Mouse (Mus musculus): ENCODE data around the gene Tenm4. TPM values are rescaled to one million over a fixed set of nuclear protein-coding genes. Genes with fewer than 3 reads are reported as not detected.

The Tenm4 gene
- total and polyA plus RNA-seq, 3 experiments = 9.2 to 15.2 TPM; not detected in 1

DNA sequence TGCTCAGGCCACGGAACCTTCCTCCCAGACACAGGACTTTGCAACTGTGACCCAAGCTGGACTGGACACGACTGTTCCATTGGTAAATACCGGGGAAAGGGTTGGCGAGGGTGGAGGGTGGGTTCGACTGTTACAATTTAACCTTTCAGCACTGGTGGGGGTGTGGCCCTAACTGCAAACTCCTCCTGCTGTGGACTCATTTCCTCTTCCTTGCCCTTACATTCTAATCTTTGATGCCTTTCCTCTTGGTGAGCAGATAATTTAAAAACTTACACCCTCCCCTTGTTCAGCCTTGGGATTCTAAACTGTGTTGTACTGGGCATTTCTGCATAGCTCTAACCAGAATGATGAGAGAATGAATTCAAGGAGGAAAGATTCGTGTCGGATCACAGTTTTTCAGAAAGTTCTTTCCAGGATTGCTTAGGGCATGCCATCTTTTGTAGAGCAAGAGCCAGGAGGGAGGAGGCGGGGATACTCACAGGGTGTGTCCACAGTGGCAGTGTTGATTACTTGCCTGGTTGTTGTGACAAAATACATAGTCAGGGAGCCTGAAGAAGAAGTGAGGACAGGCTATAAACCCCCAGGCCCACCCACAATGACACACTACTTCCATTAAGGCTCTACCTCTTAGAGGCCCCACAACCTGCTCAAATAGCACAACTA lies 607.0 kb downstream of the Tenm4 start:
- TF ChIP-seq POLR2A (IDR thresholded peaks at IDR 0.05; ENCODE audit: control insufficient read depth in 1 of 2, insufficient read depth in 1 of 2, low read depth in 1 of 2, low read length in 2 of 2, poor library complexity in 1 of 2) (peak in 1 of 2 experiments; percentile 53; a peak in 2 of 4 replicates), TBP (IDR thresholded peaks at IDR 0.05; ENCODE audit: low read depth, low read length) (peak; percentile 35; the same call in 1 of the 2 replicates), ELF1 (IDR thresholded peaks at IDR 0.05; ENCODE audit: low read depth, low read length) (0 out of 2 replicates have a peak, but pooled peaks have one; percentile 22), ZMIZ1 (IDR thresholded peaks at IDR 0.05; ENCODE audit: low read depth, low read length) (no peak), MAX (IDR thresholded peaks at IDR 0.05; ENCODE audit: low read length) (peak; percentile 53; the same call in 1 of the 2 replicates), EP300 (IDR thresholded peaks at IDR 0.05; ENCODE audit: low read depth in 1 of 2, low read length in 2 of 2) (peak; percentile 37 to 52; a peak in 3 of 4 replicates), HCFC1 (IDR thresholded peaks at IDR 0.05; ENCODE audit: low read depth, low read length) (0 out of 2 replicates have a peak, but pooled peaks have one; percentile 49), ETS1 (IDR thresholded peaks at IDR 0.05; ENCODE audit: low read depth, low read length) (no peak), USF2 (IDR thresholded peaks at IDR 0.05; ENCODE audit: borderline replicate concordance in 1 of 2, insufficient read depth in 1 of 2, low read depth in 1 of 2, low read length in 2 of 2) (no peak), GATA1 (IDR thresholded peaks at IDR 0.05; ENCODE audit: low read depth, low read length) (peak; percentile 76), MYC (IDR thresholded peaks at IDR 0.05; ENCODE audit: low read depth, low read length) (peak; percentile 37; the same call in 1 of the 2 replicates), SIN3A (IDR thresholded peaks at IDR 0.05; ENCODE audit: low read length) (peak; percentile 78), USF1 (IDR thresholded peaks at IDR 0.05; ENCODE audit: low read depth, low read length) (no peak)
- peaks cover 0 to 38% of the 10 kb centered on the region in 2 experiments; a peak in 2 of 4 replicates for H3K36me3 ChIP-seq (ENCODE audit: control insufficient read depth in 1 of 2, insufficient read depth in 2 of 2, low read length in 2 of 2)
- H3K79me2 ChIP-seq (ENCODE audit: control insufficient read depth, insufficient read depth, low read length, poor library complexity) = no peaks in the 10 kb centered on the region
- no peaks in the 10 kb centered on the region for H3K9me3 ChIP-seq (replicated peaks; ENCODE audit: insufficient read depth, low read length)
- H3K4me3 ChIP-seq (ENCODE audit: control insufficient read depth in 1 of 2, insufficient read depth in 1 of 2, low read depth in 2 of 2, low read length in 2 of 2) = peak overlapping the region; percentile 30 to 40; a peak in 3 of 4 replicates
- no peaks in the 10 kb centered on the region for H3K27me3 ChIP-seq (ENCODE audit: control insufficient read depth in 1 of 2, insufficient read depth in 2 of 2, low read length in 2 of 2)
- peak overlapping the region; percentile 42 for H3K9ac ChIP-seq (ENCODE audit: control insufficient read depth, low read depth, low read length, poor library complexity, severe bottlenecking)
- DNase-seq (ENCODE audit: low read depth, low spot score) = peak; percentile 92
- H3K4me1 ChIP-seq (ENCODE audit: control insufficient read depth in 1 of 2, insufficient read depth in 2 of 2, low read length in 2 of 2) = peaks cover 27 to 53% of the 10 kb centered on the region in 2 experiments
- H3K27ac ChIP-seq (ENCODE audit: control insufficient read depth, low read depth, low read length) = peak overlapping the region; percentile 94

GRCm38 (mm10) chr7:96778601-96778969 lies 607.5 kb downstream of the Tenm4 start:
- Histone ChIP-seq H3K36me3 (ENCODE audit: control insufficient read depth in 1 of 2, insufficient read depth in 2 of 2, low read length in 2 of 2) (peaks cover 0 to 38% of the 10 kb centered on the region in 2 experiments; a peak in 2 of 4 replicates), H3K27ac (ENCODE audit: control insufficient read depth, low read depth, low read length) (peak overlapping the region; percentile 94), H3K9ac (ENCODE audit: control insufficient read depth, low read depth, low read length, poor library complexity, severe bottlenecking) (peak overlapping the region; percentile 15; the same call in 1 of the 2 replicates), H3K4me1 (ENCODE audit: control insufficient read depth in 1 of 2, insufficient read depth in 2 of 2, low read length in 2 of 2) (peaks cover 23 to 52% of the 10 kb centered on the region in 2 experiments), H3K27me3 (ENCODE audit: control insufficient read depth in 1 of 2, insufficient read depth in 2 of 2, low read length in 2 of 2) (no peaks in the 10 kb centered on the region), H3K4me3 (ENCODE audit: control insufficient read depth in 1 of 2, insufficient read depth in 1 of 2, low read depth in 2 of 2, low read length in 2 of 2) (peak overlapping the region; percentile 8 to 24; a peak in 3 of 4 replicates), H3K79me2 (ENCODE audit: control insufficient read depth, insufficient read depth, low read length, poor library complexity) (no peaks in the 10 kb centered on the region), H3K9me3 (replicated peaks; ENCODE audit: insufficient read depth, low read length) (no peaks in the 10 kb centered on the region)
- DNase-seq (ENCODE audit: low read depth, low spot score) = peak; percentile 85
- TF ChIP-seq MAFK (IDR thresholded peaks at IDR 0.05; ENCODE audit: borderline replicate concordance, low read depth, low read length) (no peak), TAL1 (IDR thresholded peaks at IDR 0.05; ENCODE audit: low read length) (0 out of 2 replicates have a peak, but pooled peaks have one; percentile 7), EP300 (IDR thresholded peaks at IDR 0.05; ENCODE audit: low read depth in 1 of 2, low read length in 2 of 2) (peak in 1 of 2 experiments; percentile 41; a peak in 1 of 4 replicates), TCF12 (IDR thresholded peaks at IDR 0.05; ENCODE audit: low read depth, low read length) (peak; percentile 61; the same call in 1 of the 2 replicates), E2F4 (IDR thresholded peaks at IDR 0.05; ENCODE audit: borderline replicate concordance, low read depth, low read length) (no peak), USF1 (IDR thresholded peaks at IDR 0.05; ENCODE audit: low read depth, low read length) (no peak), ZC3H11A (IDR thresholded peaks at IDR 0.05; ENCODE audit: low read depth, low read length) (peak; percentile 51; the same call in 1 of the 2 replicates), ETS1 (IDR thresholded peaks at IDR 0.05; ENCODE audit: low read depth, low read length) (no peak), HCFC1 (IDR thresholded peaks at IDR 0.05; ENCODE audit: low read depth, low read length) (peak; percentile 39; the same call in 1 of the 2 replicates), CTCF (IDR thresholded peaks at IDR 0.05 in 2 of 3, conservative IDR thresholded peaks at IDR 0.05 in 1 of 3; ENCODE audit: control insufficient read depth in 1 of 3, insufficient read depth in 1 of 3, low read depth in 2 of 3, low read length in 3 of 3, poor library complexity in 1 of 3, severe bottlenecking in 1 of 3) (peak; percentile 61 to 81 (median 65)), RCOR1 (IDR thresholded peaks at IDR 0.05; ENCODE audit: low read depth, low read length) (peak; percentile 13; the same call in 1 of the 2 replicates), MAX (IDR thresholded peaks at IDR 0.05; ENCODE audit: low read length) (peak; percentile 34; the same call in 1 of the 2 replicates), TBP (IDR thresholded peaks at IDR 0.05; ENCODE audit: low read depth, low read length) (no peak; the same call in 1 of the 2 replicates), ZKSCAN1 (IDR thresholded peaks at IDR 0.05; ENCODE audit: low read depth, low read length) (no peak), MAZ (IDR thresholded peaks at IDR 0.05; ENCODE audit: low read depth, low read length) (peak; percentile 59), NELFE (IDR thresholded peaks at IDR 0.05; ENCODE audit: low read depth, low read length) (no peak), CHD1 (IDR thresholded peaks at IDR 0.05; ENCODE audit: low read depth, low read length) (no peak), MXI1 (IDR thresholded peaks at IDR 0.05; ENCODE audit: low read depth, low read length) (peak; percentile 67), RAD21 (IDR thresholded peaks at IDR 0.05; ENCODE audit: low read depth, low read length) (peak; percentile 71), KAT2A (conservative IDR thresholded peaks at IDR 0.05; ENCODE audit: low read depth, low read length) (no peak), ZMIZ1 (IDR thresholded peaks at IDR 0.05; ENCODE audit: low read depth, low read length) (no peak), SIN3A (IDR thresholded peaks at IDR 0.05; ENCODE audit: low read length) (0 out of 2 replicates have a peak, but pooled peaks have one; percentile 70), MYC (IDR thresholded peaks at IDR 0.05; ENCODE audit: low read depth, low read length) (0 out of 2 replicates have a peak, but pooled peaks have one; percentile 8)
